Mouse (Mus musculus) retina, postnatal 7 days (tissue): ENCODE measurements around the gene Klhl2.

Experiments
- DNase-seq: peaks from one replicate; pipeline ENCODE4 v3.0.0-alpha.2; 2012; ENCODE audit warnings: low read depth, low spot score

The Klhl2 gene

DNA sequence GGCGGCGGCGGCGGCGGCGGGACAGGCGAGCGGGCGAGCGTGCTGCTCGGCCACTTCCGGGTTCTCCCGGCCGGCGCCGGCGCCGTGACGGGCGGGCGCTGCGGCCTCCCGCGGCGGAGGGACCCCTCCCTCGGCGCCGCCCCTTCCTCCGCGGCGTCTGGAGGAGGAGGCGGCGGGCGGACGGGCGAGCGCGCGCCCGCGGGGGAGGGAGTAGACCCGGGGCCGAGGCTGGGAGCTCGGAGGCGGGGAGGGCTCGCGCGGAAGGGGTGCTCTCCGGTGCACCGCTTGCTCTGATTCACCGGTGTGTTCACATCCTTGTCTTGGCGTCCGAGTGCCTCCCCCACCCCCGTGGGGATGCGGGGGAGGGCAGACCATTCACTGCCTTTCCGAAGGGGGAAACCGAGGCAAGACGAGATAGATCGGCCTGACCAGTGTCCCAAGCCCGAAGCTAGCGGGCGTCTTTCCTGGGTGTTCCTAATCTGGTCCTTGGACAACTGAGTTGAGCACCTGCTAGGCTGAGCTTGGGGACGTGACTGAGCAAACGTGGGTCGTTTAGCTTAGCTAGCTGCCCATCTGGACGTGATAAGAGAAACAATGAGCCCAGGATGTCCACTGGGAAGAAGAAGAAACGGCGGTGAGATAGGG, at the start of gene Klhl2:
Gene Klhl2, minus strand, starts transcription at position 121 of the 645 bp plus-strand sequence.
- peak; percentile 32 for DNase-seq

- no peak for DNase-seq
These were observed 48.9 kb upstream of the Klhl2 start for GRCm38 (mm10) chr8:64898710-64899109.

DNA sequence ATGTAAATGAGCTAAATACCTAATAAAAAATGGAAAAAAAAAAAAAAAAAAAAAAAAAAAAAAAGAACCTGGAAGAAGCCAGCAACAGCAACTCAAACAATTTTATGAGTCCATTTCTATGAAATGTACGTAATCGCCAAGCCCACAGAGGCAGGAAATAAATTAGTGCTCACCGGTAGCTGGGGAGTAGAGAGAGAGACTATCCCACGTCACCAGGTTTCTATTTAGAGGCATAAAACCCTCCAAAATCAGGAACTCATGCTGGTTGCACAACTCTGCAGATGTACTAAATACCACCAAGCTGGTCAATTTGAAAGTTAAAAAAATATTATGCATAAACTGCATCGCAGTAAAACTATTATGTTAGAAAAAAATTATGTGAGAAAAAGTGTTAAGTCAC, 46.9 kb upstream of the Klhl2 start:
- no peak for DNase-seq

DNA sequence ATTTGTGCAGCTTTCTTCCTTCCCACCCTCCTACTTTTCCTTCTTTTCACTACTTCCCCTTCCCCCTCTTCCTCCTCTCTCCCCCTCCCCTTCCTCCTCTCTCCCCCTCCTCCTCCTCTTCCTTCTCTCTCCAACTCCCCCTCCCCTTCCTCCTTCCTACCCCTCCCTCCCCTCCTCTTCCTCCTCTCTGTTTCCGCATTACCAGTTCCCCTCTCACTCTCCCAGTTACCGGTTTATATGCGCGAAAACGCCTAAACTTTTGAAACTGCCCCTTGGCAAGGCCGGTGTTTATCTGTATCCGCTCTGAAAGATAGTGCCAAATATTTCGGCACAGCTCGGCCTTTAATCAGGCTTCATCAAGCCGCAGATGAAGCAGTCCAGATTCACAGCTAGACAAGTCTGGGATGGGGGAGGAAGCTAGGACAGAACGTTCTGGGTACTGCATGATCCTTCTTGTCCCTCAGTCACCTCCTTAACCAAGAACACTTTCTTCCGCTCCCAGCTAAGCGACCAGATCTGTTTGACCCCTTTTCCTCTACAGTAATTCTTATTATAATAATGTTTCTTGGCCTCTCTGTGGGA, 30.9 kb upstream of the Klhl2 start:
- DNase-seq = no peak

DNA sequence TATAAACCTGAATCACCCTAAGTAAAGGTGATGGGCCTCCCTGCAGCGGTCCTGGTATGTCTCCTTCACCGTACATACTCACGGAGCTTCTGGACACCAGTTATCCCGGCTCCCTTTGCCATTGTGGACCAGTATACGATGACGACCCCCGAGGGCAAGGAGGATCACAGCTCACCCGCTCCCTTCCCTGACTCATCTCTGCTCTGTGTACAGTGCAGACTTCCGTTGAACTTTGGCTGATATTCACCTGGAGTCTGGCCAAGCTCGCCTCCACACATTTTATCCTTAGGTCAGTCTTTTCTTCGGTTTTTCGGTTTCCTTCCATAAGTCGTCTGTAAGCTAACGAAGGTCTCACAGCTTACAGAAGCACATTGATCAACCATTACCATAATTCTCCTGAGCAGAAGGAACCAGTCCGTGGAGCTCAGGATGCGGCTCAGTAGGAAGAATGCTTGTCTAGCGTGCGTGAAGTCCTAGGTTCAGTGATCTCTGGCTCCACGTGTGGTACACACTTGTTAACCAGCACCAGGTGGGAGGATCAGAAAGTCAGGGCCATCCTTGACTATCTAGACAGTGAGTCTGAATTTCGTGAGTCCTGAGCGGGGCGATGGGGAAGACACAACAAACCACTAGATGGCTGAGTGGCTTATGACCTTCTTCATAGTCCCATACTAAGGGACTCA, 28.0 kb upstream of the Klhl2 start:
- no peak for DNase-seq

DNA sequence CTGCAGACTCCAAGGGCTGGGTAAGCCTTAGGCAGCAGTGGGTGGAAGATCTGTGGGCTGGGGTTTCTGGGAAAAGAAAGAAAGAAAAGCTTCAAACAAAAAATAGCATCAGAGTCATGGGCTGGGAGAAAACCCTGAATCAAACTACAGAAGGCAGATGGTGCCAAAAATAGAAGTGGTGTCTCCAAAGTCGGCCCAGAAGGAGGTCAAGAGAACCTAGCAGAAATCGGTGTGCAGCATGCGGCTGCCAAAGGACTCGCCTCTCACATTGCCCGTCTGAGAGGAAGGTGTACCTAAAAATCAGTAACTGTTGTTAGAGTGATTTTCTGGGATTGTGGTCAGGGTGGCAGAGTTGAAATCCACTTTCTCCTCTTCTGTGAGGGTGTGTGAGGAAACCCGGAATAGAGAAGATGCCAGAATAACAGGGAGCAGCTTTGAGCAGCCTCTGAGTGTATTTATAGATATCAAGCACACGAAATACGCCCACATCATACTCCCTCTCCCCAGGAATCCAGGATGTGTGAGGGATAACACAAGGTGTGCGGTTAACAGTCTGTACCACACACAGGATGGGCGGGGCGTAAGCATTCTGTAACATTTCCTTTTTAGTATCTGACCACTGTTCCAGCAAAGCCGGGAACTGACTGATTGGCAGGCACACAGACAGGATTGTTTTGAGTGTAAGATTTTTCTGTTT, 21.8 kb upstream of the Klhl2 start:
- DNase-seq = no peak

DNA sequence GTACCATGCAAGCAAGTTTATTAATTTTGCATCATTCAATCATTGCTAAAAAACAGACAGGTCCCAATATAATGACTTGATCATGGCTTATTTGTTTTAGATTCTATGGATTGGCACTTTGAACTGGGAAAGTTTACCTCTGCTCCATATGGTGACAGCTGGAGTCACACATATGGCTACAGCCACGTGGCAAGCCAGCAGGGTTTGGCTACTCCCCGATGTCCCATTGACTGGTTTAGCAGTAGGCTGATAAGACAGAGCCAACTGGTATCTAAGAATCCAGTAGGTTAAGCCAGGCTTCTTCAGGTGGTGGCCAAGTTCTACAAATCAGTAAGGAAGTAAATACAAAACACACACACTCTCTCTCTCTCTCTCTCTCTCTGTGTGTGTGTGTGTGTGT, 20.4 kb upstream of the Klhl2 start:
- no peak for DNase-seq

DNA sequence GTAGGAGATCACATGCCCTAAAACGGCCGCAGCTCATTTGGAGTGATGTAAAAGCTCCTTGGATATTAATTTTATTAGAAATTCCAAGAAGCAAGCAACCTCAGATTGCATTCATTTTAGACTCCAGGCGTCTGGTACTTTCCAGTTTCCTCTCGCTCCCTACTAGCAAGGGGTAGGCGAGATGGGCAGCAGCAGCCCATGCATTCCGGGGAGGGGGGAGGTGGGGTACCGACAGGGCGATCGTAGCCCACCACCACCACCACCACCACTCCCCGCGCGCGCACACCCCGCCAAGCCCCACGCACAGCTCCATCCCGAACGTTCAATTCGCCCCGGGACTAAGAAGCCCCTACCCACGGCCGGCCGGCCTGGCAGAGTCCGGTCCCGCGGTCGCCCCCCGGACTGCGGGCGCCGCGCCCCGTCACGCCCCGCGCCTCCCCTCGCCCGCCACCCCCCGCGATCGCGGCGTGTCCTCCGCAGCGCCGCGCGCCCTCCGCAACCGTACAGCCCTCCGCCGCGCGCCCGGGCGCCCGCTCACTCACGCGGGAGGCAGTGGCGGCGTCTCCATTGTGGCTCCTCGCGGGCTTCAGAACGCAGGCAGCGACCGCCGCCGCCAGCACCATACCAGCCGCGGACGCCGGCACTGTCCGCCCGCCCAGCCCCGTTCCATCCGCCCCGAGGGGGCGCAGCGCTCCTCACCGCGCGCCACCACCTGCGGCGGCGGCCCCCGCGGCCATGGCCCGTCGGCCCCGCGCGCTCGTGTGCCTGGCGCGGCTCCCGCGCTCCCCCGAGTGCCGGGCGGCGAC, 523 bp downstream of the Klhl2 start:
- DNase-seq = peak; percentile 64

GRCm38 (mm10) chr8:64848245-64848785, 1.5 kb downstream of the Klhl2 start:
- DNase-seq = no peak

DNA sequence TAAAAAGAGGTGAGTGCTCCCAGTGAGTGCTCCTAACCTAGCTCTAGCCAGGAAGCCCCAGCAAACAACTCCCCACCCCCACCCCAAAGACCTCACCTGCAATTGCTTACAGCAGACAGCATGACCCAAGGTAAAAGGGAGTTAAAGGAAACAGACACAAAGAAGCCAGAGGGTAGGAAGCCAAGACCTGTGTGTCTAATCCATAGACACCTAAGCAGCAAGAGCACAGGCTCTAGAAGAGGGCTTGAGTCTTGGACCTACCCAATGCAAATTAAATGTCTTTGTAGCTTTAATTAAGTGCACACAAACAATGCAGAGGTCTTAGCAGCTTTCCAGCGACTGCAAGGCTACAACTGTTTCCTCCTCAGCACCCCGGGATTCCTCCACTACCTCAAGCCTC, 2.2 kb downstream of the Klhl2 start:
- no peak for DNase-seq

- no peak for DNase-seq
These were observed 2.6 kb downstream of the Klhl2 start for GRCm38 (mm10) chr8:64847241-64847640.

- no peak for DNase-seq
These were observed 4.5 kb downstream of the Klhl2 start for GRCm38 (mm10) chr8:64845314-64845713.

DNA sequence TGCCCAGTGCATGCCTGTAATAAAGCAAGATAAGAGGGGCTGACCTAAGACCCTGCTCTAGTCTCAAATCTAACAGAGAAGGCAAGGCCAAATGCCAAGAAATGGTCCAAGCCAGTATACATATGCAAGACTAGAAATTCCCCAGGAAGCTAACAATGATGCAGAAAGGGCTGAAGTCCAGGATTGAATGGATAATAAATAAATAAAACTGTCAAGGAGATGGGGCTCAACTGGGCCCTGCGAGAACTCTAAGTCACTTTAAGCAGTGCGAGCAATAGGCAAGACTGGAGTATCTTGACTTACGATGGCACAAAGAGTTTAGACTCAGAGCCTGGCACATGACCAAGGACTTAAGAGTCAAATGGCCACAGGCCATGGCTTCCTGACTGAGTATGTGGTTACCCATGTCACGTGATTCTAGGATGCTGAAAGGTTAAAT, 5.8 kb downstream of the Klhl2 start:
- no peak for DNase-seq

- DNase-seq = no peak
These were observed 6.6 kb downstream of the Klhl2 start for GRCm38 (mm10) chr8:64843168-64843567.

DNA sequence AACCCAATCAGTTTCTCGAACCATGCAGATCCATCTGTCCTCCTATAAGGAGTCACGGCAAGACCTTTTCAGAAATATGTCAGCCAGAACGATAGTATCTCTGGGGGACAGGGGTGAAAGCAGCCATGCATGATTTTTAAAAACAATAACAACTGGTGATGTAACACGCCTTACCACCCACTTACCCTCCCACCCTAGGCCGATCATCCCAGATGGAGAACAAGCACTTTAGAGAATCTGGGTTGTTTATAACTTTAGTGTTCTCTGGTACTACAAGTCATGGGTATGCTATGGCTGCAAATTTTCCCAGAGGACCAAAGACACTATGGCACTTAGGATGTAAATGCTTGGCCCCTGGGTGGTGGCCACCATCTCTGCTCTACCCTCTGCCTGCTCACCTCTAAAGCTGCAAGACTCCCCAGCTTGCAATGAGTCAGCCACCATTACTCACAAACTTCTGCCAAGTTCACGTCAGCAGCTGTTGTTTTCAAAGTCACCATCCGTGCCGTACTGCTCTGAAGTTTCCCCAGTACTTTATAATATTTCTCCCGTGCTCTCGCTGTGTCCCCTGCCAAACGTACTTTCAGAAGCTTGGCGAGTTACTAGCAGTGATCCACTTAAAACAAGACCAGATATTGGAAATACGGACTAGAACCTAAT, 7.9 kb downstream of the Klhl2 start:
- DNase-seq = no peak

- DNase-seq = no peak
These were observed 10.2 kb downstream of the Klhl2 start for GRCm38 (mm10) chr8:64839628-64840027.

GRCm38 (mm10) chr8:64835475-64836122, 14.2 kb downstream of the Klhl2 start:
- no peak for DNase-seq

- DNase-seq = no peak
These were observed 15.5 kb downstream of the Klhl2 start for GRCm38 (mm10) chr8:64834071-64834877.

DNA sequence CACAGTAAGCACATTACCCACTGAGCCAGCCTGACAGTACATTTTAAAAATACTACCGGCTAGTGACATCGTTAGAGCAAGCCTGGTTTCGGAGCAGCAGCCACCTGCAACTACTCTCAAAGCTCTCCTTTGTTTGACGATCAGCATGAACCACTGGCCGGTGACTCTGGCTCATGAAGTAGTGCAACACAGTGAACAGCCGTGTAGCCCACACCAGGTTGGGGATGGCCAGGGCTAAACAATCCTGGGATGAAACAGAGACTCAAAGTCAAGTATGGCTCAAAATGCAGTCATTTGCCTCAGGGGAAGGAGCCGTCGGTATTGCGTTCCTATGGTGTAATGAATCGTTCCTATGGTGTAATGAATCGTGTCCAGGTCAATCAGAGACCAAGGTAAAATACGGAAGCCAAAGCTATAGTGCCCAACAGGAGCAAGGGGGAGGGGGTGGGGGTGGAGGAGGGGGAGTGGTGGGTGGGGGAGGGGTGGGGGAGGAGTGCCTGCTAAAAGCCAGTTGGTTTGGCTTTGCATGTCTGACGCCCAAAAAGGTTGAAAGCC, 17.2 kb downstream of the Klhl2 start:
- DNase-seq = no peak
